In genomic region chr3:129687429-129687828, GRCm38 (mm10) we compare ENCODE assay signal across 20 mouse cellular contexts.
"Had no signal": no experiment of that assay in that cellular context is flagged by ENCODE, and none has a peak within 500 bp of the region (broad histone marks: within the 10 kb centered on the region; RNA-seq: fewer than 3 reads in every experiment).

No protein-coding gene starts in this region.

- H3K27me3 ChIP-seq: heart, embryonic 13.5 days; heart, embryonic 15.5 days; hindbrain, embryonic 12.5 days; intestine, embryonic 15.5 days; limb, embryonic 12.5 days; liver, embryonic 13.5 days; liver, embryonic 15.5 days had no signal

- H3K4me3 ChIP-seq: gastrocnemius, adult 2 months; heart, adult 2 months; heart, embryonic 13.5 days; heart, embryonic 15.5 days; hindbrain, embryonic 10.5 days; hindbrain, embryonic 12.5 days; intestine, embryonic 15.5 days; layer of hippocampus, adult 2 months; left cerebral cortex, adult 2 months; limb, embryonic 10.5 days; limb, embryonic 12.5 days; liver, embryonic 13.5 days; liver, embryonic 15.5 days had no signal

- H3K4me1 ChIP-seq: heart, embryonic 13.5 days; heart, embryonic 15.5 days; hindbrain, embryonic 10.5 days; hindbrain, embryonic 12.5 days; intestine, embryonic 15.5 days; limb, embryonic 10.5 days; limb, embryonic 12.5 days; liver, embryonic 13.5 days; liver, embryonic 15.5 days had no signal

- H3K9me3 ChIP-seq: heart, embryonic 13.5 days; heart, embryonic 15.5 days; hindbrain, embryonic 10.5 days; hindbrain, embryonic 12.5 days; intestine, embryonic 15.5 days; limb, embryonic 10.5 days; limb, embryonic 12.5 days; liver, embryonic 13.5 days; liver, embryonic 15.5 days had no signal

- H3K4me2 ChIP-seq: heart, embryonic 11.5 days; heart, embryonic 13.5 days; heart, embryonic 15.5 days; hindbrain, embryonic 12.5 days; hindbrain, embryonic 14.5 days; intestine, embryonic 15.5 days; limb, embryonic 12.5 days; liver, embryonic 11.5 days; liver, embryonic 13.5 days; liver, embryonic 15.5 days had no signal

- H3K27ac ChIP-seq: gastrocnemius, adult 2 months; heart, adult 2 months; heart, embryonic 13.5 days; heart, embryonic 15.5 days; hindbrain, embryonic 10.5 days; hindbrain, embryonic 12.5 days; hindbrain, embryonic 14.5 days; intestine, embryonic 15.5 days; kidney, postnatal 0 days; layer of hippocampus, adult 2 months; left cerebral cortex, adult 2 months; limb, embryonic 10.5 days; limb, embryonic 12.5 days; liver, embryonic 13.5 days; liver, embryonic 15.5 days had no signal

- H3K9ac ChIP-seq: heart, embryonic 13.5 days; heart, embryonic 15.5 days; hindbrain, embryonic 12.5 days; hindbrain, embryonic 14.5 days; intestine, embryonic 15.5 days; limb, embryonic 12.5 days; liver, embryonic 13.5 days; liver, embryonic 15.5 days; liver, postnatal 0 days had no signal

- ATAC-seq: intestine, postnatal 0 days; liver, postnatal 0 days had no signal

- H3K36me3 ChIP-seq: heart, embryonic 13.5 days; heart, embryonic 15.5 days; hindbrain, embryonic 10.5 days; intestine, embryonic 15.5 days; limb, embryonic 10.5 days; limb, embryonic 12.5 days; liver, embryonic 13.5 days; liver, embryonic 15.5 days had no signal

- DNase-seq: gastrocnemius, postnatal 25 days had no signal
